Mouse (Mus musculus) erythroblast, embryonic 14.5 days (primary cell): ENCODE data around the gene Dcun1d2.

Source experiments
- GATA1 ChIP-seq: IDR thresholded peaks from 2 replicates; pipeline ENCODE4 v1.6.1; 2012; ENCODE audit warnings: low read length, inconsistent platforms, mixed read lengths
- TAL1 ChIP-seq: IDR thresholded peaks from 3 replicates; pipeline ENCODE4 v1.6.1; 2012; ENCODE audit warnings: low read length, inconsistent platforms, mixed read lengths

- no peak for TF ChIP-seq TAL1
- no peak for TF ChIP-seq GATA1
Observed at GRCm38 (mm10) chr8:13287692-13288623, at the start of gene Dcun1d2, which contains the start of gene Tmco3.
